Mouse (Mus musculus): ENCODE data around the gene Zfp626.

GRCm38 (mm10) chr7:27837896-27838295 is 30.9 kb downstream of the Zfp626 start:
- TF ChIP-seq CTCF (IDR thresholded peaks at IDR 0.05; ENCODE audit: insufficient read depth, low read depth, low read length), result no peak
- no peak for TF ChIP-seq POLR2A (IDR thresholded peaks at IDR 0.05; ENCODE audit: insufficient read depth, low read depth, low read length)
